Mouse (Mus musculus): Measurements from ENCODE around the gene Gabra6.

The Gabra6 gene

DNA sequence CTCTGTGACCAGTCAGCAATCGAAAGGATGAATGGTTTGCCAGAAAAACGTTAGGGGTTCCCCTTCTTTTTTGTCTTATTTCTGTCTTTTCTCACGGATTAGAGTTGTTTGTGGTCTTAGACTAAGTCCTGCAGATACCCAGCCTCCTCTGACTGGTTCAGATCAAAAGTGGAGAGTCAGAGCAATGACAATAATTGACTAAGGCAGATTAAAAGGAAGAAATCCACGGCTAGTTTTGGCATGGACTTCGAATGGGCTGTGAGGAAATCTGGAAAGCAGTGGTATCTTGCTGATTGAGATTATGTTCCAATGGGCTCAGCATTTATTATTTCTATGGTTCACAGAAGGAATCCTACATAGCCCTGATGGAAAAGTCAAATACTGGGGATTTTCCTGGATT, at the start of gene Gabra6:
Gene Gabra6, minus strand, starts transcription at position 191 of the 400 bp plus-strand sequence.
- no peak for DNase-seq (ENCODE audit: low spot score)

GRCm38 (mm10) chr11:42365544-42365943, 44.7 kb upstream of the Gabra6 start:
- DNase-seq (ENCODE audit: low spot score), result no peak

- DNase-seq (ENCODE audit: low spot score), result no peak
Observed at GRCm38 (mm10) chr11:42332121-42332520, 11.2 kb upstream of the Gabra6 start.

GRCm38 (mm10) chr11:42326262-42326661, 5.4 kb upstream of the Gabra6 start:
- DNase-seq (ENCODE audit: low spot score), result no peak

GRCm38 (mm10) chr11:42321560-42321959, 688 bp upstream of the Gabra6 start:
- DNase-seq (ENCODE audit: low spot score), result no peak

- no peak for DNase-seq (ENCODE audit: low spot score)
Observed at GRCm38 (mm10) chr11:42319521-42319920, 1.4 kb downstream of the Gabra6 start.

DNA sequence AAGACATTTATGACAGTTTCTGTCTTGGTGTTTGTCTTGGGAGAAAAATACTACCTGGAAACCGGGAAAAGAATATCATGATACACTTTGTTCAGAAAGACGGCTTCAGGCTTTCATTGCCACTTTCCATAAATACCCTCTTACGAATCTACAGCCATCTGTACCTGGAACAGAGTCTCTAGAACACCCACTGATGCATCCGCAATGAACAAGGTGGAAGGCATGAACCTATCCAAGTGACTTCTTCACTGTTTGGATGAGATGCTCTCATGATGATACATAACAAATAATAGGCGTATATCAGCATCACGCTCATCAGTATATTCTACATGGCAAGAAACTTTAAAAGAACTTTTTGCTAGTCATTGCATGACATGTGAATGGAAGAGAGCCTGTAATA, 1.8 kb downstream of the Gabra6 start:
- no peak for DNase-seq (ENCODE audit: low spot score)

- DNase-seq (ENCODE audit: low spot score), result no peak
Observed at GRCm38 (mm10) chr11:42317985-42318384, 2.9 kb downstream of the Gabra6 start.

DNA sequence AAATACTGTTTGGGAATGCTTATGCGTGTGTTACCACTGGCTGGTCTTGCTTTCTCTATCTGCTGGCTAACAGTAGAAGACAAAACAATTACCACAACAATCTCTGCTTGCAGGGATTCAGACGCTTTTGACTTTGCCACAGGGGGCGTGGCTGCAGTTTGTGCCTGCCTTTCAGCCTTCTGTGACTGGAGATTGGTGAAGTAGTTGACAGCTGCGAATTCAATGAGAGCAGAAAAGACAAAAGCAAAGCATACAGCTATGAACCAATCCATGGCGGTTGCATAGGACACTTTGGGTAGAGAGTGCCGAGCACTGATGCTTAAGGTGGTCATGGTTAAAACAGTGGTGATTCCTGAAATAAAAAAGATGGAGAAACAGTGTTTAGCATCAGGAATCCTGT, 6.0 kb downstream of the Gabra6 start:
- peak; percentile 69 for DNase-seq (ENCODE audit: low spot score)

- no peak for DNase-seq (ENCODE audit: low spot score)
Observed at GRCm38 (mm10) chr11:42310892-42311291, 10.0 kb downstream of the Gabra6 start.

DNA sequence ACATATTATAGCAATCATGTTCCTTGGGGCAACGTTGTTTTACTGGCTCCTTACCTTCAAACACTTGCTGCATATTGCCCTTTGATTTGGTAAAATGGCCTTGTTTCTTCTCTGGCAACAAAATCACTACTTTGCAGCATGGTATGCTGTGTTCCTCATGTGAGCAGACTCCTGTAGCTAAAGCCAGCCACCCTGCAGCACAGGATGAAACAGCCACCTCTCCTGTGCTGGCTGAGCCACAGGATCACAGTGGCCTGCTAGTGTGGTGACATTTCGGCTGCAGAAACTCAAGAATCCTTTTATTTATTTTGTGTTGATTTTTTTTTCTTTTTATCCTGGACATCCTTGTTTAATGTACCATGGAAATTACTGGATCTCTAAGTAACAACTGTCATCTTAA, 11.8 kb downstream of the Gabra6 start:
- no peak for DNase-seq (ENCODE audit: low spot score)

DNA sequence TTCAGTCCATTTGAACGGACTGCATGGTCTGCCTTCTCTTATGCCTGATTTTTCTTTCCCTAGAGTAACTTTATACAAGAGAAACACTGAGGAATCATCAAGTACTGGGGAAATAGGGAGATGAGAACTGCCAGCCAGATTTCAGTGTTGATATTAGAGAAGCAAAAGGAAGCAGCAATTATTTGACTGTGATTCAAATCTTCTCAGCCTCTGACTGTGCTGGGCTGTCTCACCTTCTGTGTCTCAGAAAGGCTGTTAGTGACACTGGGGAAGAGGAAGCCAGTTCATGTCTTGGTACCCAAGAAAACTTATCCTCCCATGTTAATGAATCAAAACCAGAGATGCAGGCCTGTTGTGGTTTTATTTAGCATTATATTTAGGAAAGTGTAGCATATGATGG, 14.8 kb downstream of the Gabra6 start:
- no peak for DNase-seq (ENCODE audit: low spot score)

- DNase-seq (ENCODE audit: low spot score), result no peak
Observed at GRCm38 (mm10) chr11:42258978-42259377, 61.9 kb downstream of the Gabra6 start.

Measured in embryo, embryonic 10.5 days (tissue).